Comparison of ENCODE assay signal across 8 mouse cellular contexts in the genomic region with DNA sequence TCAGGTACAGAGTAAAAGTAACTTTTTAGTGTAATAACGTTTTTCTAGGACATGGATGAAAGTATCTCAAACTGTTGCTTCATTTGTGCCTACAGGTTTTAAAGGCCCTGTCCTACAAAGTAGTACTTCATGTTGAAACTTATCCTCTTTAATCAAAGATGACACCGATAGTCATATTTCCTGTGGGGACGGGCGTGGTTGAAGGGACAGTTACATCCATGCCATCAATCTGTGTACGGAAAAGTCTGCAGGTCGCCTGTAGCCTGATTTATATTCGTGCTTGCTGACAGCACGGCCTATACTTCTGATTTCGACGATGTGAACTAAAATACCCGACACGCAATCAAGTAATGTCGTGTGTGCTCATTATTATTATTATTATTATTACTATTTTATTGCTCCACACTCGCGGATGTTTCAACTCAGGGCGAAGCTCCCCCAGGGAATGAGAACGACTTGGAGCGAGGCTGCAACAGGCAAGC. TPM values are rescaled to one million over a fixed set of nuclear protein-coding genes. Genes with fewer than 3 reads are reported as not detected.
DNase-seq lines count a peak whose midpoint lies in the region; ATAC-seq and TF ChIP-seq lines count a peak whose summit lies in the region.

No protein-coding gene starts in this region.

- no peak for TF ChIP-seq CTCF in gastrocnemius, adult 2 months (IDR thresholded peaks at IDR 0.05)
- no peak for TF ChIP-seq CTCF in E14TG2a.4 (conservative IDR thresholded peaks at IDR 0.05; ENCODE audit: low read length)
- no peak for TF ChIP-seq CTCF in forebrain, postnatal 0 days (IDR thresholded peaks at IDR 0.05; ENCODE audit: low read depth)
- TF ChIP-seq CTCF in olfactory bulb, adult 2 months (IDR thresholded peaks at IDR 0.05; ENCODE audit: insufficient read depth, low read depth, low read length) = no peak

- H3K36me3 ChIP-seq in E14TG2a.4 (ENCODE audit: insufficient read depth, low read length) = no peaks in the 10 kb centered on the region
- H3K36me3 ChIP-seq in forebrain, postnatal 0 days (ENCODE audit: insufficient read depth) = no peaks in the 10 kb centered on the region
- no peaks in the 10 kb centered on the region for H3K36me3 ChIP-seq in limb, embryonic 15.5 days

- 2% methylated on average over 18 of the region's 18 CpGs for WGBS in forebrain, postnatal 0 days
- WGBS in limb, embryonic 15.5 days = under 1% methylated on average over 18 of the region's 18 CpGs
- 14% methylated on average over 18 of the region's 18 CpGs for WGBS in olfactory bulb, adult 2 months

- no peak for DNase-seq in gastrocnemius, adult 2 months
- no peak for DNase-seq in gastrocnemius, postnatal 36 days
- peak; percentile 12 for DNase-seq in forebrain, postnatal 0 days
- DNase-seq in MN1 (ENCODE audit: low spot score) = no peak
- DNase-seq in cerebellum, adult 9-10 months = no peak

- peak overlapping the region; percentile 95 for H3K27ac ChIP-seq in gastrocnemius, adult 2 months
- peak overlapping the region; percentile 78; the same call in 1 of the 2 replicates for H3K27ac ChIP-seq in forebrain, postnatal 0 days (ENCODE audit: low read depth, low read length)
- H3K27ac ChIP-seq in limb, embryonic 15.5 days = peak overlapping the region; percentile 93
- H3K27ac ChIP-seq in olfactory bulb, adult 2 months (ENCODE audit: insufficient read depth, low read depth, low read length) = no peak overlapping the region

- H3K9me3 ChIP-seq in E14TG2a.4 (ENCODE audit: low read length) = no peaks in the 10 kb centered on the region
- no peaks in the 10 kb centered on the region for H3K9me3 ChIP-seq in forebrain, postnatal 0 days (ENCODE audit: low read length)
- no peaks in the 10 kb centered on the region for H3K9me3 ChIP-seq in limb, embryonic 15.5 days

- intact Hi-C loops in gastrocnemius, adult 2 months (cut with DNase I) = loop anchor here (5.0 kb wide), 1 partner anchor 282 kb away; the partner anchor contains the start of gene Strn
- intact Hi-C loops in gastrocnemius, postnatal 36 days (cut with DNase I) = no loop called here

- H3K4me2 ChIP-seq in forebrain, postnatal 0 days (ENCODE audit: low read depth) = peak overlapping the region; percentile 73
- peak overlapping the region; percentile 79 for H3K4me2 ChIP-seq in limb, embryonic 15.5 days

- H3K9ac ChIP-seq in forebrain, postnatal 0 days = peak overlapping the region; percentile 70
- peak overlapping the region; percentile 79 for H3K9ac ChIP-seq in limb, embryonic 15.5 days

- no peak for TF ChIP-seq POLR2A in olfactory bulb, adult 2 months (IDR thresholded peaks at IDR 0.05; ENCODE audit: insufficient read depth, low read depth, low read length)

- H3K4me1 ChIP-seq in E14TG2a.4 (replicated peaks; ENCODE audit: low read depth, low read length) = peaks cover 16% of the 10 kb centered on the region; the same call in 1 of the 2 replicates
- peaks cover 4% of the 10 kb centered on the region for H3K4me1 ChIP-seq in forebrain, postnatal 0 days (ENCODE audit: insufficient read depth)
- peaks cover 12% of the 10 kb centered on the region; the same call in 1 of the 2 replicates for H3K4me1 ChIP-seq in limb, embryonic 15.5 days
- peaks cover 7% of the 10 kb centered on the region; the same call in 1 of the 2 replicates for H3K4me1 ChIP-seq in olfactory bulb, adult 2 months (ENCODE audit: control insufficient read depth, insufficient read depth, low read length)

- peak overlapping the region; percentile 95 for H3K4me3 ChIP-seq in gastrocnemius, adult 2 months
- peak overlapping the region; percentile 88 for H3K4me3 ChIP-seq in E14TG2a.4 (replicated peaks; ENCODE audit: low read length)
- H3K4me3 ChIP-seq in forebrain, postnatal 0 days (ENCODE audit: low read depth, low read length) = peak overlapping the region; percentile 83
- H3K4me3 ChIP-seq in limb, embryonic 15.5 days = peak overlapping the region; percentile 85
- H3K4me3 ChIP-seq in olfactory bulb, adult 2 months (ENCODE audit: insufficient read depth, low read depth, low read length) = peak overlapping the region; percentile 98

- no peak for ATAC-seq in forebrain, postnatal 0 days
- no peak; the same call in 1 of the 2 replicates for ATAC-seq in limb, embryonic 15.5 days (ENCODE audit: insufficient number of reproducible peaks, low FRiP score, low TSS enrichment, low read depth)

- peaks cover 19% of the 10 kb centered on the region for H3K27me3 ChIP-seq in E14TG2a.4 (ENCODE audit: insufficient read depth, low read length)
- no peaks in the 10 kb centered on the region for H3K27me3 ChIP-seq in forebrain, postnatal 0 days (ENCODE audit: insufficient read depth, low read length)
- H3K27me3 ChIP-seq in limb, embryonic 15.5 days = no peaks in the 10 kb centered on the region

RNA-seq across cellular contexts. Expression of gene Prkd3, which starts 0.8 kb away (rescaled TPM):
- 1 to 10 TPM; 8.6 to 9.7 TPM for total RNA-seq in gastrocnemius, adult 2 months (2021)
- total RNA-seq in gastrocnemius, postnatal 36 days (2021) = 1 to 10 TPM; 7.2 to 8.7 TPM
- total RNA-seq in forebrain, postnatal 0 days (2014; rRNA removed) = 28.2 and 29.7 TPM in 2 replicates
- polyA plus RNA-seq in forebrain, postnatal 0 days (2015; fragmentation: Nextera tagmentation; extraction: Ambion mirVana) = 8.6 and 9.6 TPM in 2 replicates
- polyA plus RNA-seq in limb, embryonic 15.5 days (2015; fragmentation: Nextera tagmentation; extraction: Ambion mirVana) = 33.4 and 35.9 TPM in 2 replicates
- not detected in 2 replicates for polyA plus RNA-seq in olfactory bulb, adult 2 months (2012; ENCODE audit: insufficient read depth, insufficient read length, low replicate concordance, missing spikeins)

RNA-seq across cellular contexts. Expression of gene Qpct, which starts 31.9 kb away (rescaled TPM):
- total RNA-seq in gastrocnemius, adult 2 months (2021) = 1 to 10 TPM; 2.4 to 3.8 TPM
- 1 to 10 TPM; 2.1 to 2.8 TPM for total RNA-seq in gastrocnemius, postnatal 36 days (2021)
- total RNA-seq in forebrain, postnatal 0 days (2014; rRNA removed) = 24.8 and 26.3 TPM in 2 replicates
- polyA plus RNA-seq in forebrain, postnatal 0 days (2015; fragmentation: Nextera tagmentation; extraction: Ambion mirVana) = 21.5 and 26.5 TPM in 2 replicates
- 14.6 and 15.6 TPM in 2 replicates for polyA plus RNA-seq in limb, embryonic 15.5 days (2015; fragmentation: Nextera tagmentation; extraction: Ambion mirVana)
- polyA plus RNA-seq in olfactory bulb, adult 2 months (2012; ENCODE audit: insufficient read depth, insufficient read length, low replicate concordance, missing spikeins) = not detected in 2 replicates
